Mouse (Mus musculus) right cerebral cortex, postnatal 14 days (tissue): ENCODE measurements around the gene Cfap20.
"Not testable (repeated sequence)": the region's sequence is repeated elsewhere in the genome, so short reads cannot be mapped to it uniquely, and the experiment has no call there.

ENCODE experiments used
- DNase-seq: peaks from one replicate; pipeline ENCODE4 v3.0.0; 2022

Cfap20 gene

GRCm38 (mm10) chr8:95411309-95411972, 23.2 kb downstream of the Cfap20 start:
- DNase-seq: peak; percentile 35

- no peak for DNase-seq
Measured at GRCm38 (mm10) chr8:95409518-95409917, 25.2 kb downstream of the Cfap20 start.

GRCm38 (mm10) chr8:95401091-95401490, 33.6 kb downstream of the Cfap20 start:
- no peak for DNase-seq

GRCm38 (mm10) chr8:95399131-95399530, 35.5 kb downstream of the Cfap20 start:
- DNase-seq: no peak

GRCm38 (mm10) chr8:95397201-95397600, 37.5 kb downstream of the Cfap20 start:
- no peak for DNase-seq

GRCm38 (mm10) chr8:95396752-95397151, 37.9 kb downstream of the Cfap20 start:
- DNase-seq: no peak

- DNase-seq: no peak
Measured at GRCm38 (mm10) chr8:95395186-95395918, 39.3 kb downstream of the Cfap20 start.

- DNase-seq: no peak
Measured at GRCm38 (mm10) chr8:95392604-95393003, 42.1 kb downstream of the Cfap20 start.

GRCm38 (mm10) chr8:95391101-95391500, 43.6 kb downstream of the Cfap20 start:
- DNase-seq: no peak

- DNase-seq: no peak
Measured at GRCm38 (mm10) chr8:95390312-95390711, 44.4 kb downstream of the Cfap20 start.

- DNase-seq: no peak
Measured at GRCm38 (mm10) chr8:95387936-95388335, 46.7 kb downstream of the Cfap20 start.

- DNase-seq: no peak
Measured at GRCm38 (mm10) chr8:95387221-95387620, 47.4 kb downstream of the Cfap20 start.

- no peak for DNase-seq
Measured at GRCm38 (mm10) chr8:95386037-95386436, 48.6 kb downstream of the Cfap20 start.

- DNase-seq: no peak
Measured at GRCm38 (mm10) chr8:95384501-95384900, 50.2 kb downstream of the Cfap20 start.

GRCm38 (mm10) chr8:95381595-95381994, 53.1 kb downstream of the Cfap20 start:
- DNase-seq: no peak

GRCm38 (mm10) chr8:95380953-95381352, 53.7 kb downstream of the Cfap20 start:
- no peak for DNase-seq

- not testable (repeated sequence) for DNase-seq
Measured at GRCm38 (mm10) chr8:95378928-95379327, 55.7 kb downstream of the Cfap20 start.

- no peak for DNase-seq
Measured at GRCm38 (mm10) chr8:95377863-95378291, 56.8 kb downstream of the Cfap20 start.

GRCm38 (mm10) chr8:95377101-95377500, 57.6 kb downstream of the Cfap20 start:
- no peak for DNase-seq

GRCm38 (mm10) chr8:95376309-95376999, 58.2 kb downstream of the Cfap20 start:
- DNase-seq: no peak

GRCm38 (mm10) chr8:95375374-95375930, 59.2 kb downstream of the Cfap20 start:
- no peak for DNase-seq

- DNase-seq: no peak
Measured at GRCm38 (mm10) chr8:95374429-95374828, 60.2 kb downstream of the Cfap20 start.

GRCm38 (mm10) chr8:95373389-95374002, 61.2 kb downstream of the Cfap20 start:
- DNase-seq: no peak
